Mouse (Mus musculus): ENCODE data around the gene Xdh. TPM values are rescaled to one million over a fixed set of nuclear protein-coding genes. Genes with fewer than 3 reads are reported as not detected.

The Xdh gene
- polyA plus RNA-seq (2015; fragmentation: Nextera tagmentation; extraction: Ambion mirVana) = 2.0 TPM in 2 replicates

DNA sequence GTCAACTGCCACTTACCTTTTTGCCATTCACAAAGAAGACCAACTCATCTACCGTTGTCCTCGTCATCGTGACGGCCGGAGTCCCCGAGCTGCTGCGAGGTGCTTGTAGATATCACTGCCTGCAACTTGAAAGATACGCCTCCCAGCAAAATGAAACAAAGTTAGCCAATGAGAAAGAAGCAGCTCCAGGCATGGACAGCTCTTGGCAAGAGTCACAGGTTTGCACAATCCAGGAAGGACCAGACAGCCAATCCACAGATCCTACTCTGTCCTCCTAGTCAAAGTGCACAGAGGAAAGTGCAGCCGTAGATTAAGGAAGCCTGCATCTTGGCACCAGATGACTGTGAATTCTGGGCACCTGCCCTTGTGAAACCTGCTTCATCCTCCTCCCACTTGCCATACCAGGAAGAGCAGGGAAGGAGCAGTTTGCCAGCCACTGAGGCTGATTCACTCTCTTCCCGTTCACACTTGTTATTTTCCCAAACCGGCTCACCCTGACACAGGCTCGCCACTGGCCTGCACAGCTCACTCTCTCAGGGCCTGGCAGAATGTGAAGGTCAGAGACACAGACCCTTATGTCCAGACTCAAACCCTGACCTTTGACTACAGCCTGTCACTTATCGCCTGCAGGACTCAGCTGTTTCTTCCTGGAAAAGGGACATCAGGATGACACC lies at the start of gene Xdh:
Xdh (minus strand) TSS at position 135 of the 674 bp plus-strand sequence.
- Histone ChIP-seq H3K27ac (peak within 1 kb of the TSS; percentile 11; the same call in 1 of the 2 replicates), H3K9ac (no peak within 1 kb of the TSS), H3K27me3 (no peaks in the 10 kb centered on the region), H3K4me2 (peak within 1 kb of the TSS; percentile 55), H3K36me3 (no peaks in the 10 kb centered on the region), H3K4me1 (replicated peaks) (peaks cover 6% of the 10 kb centered on the region), H3K9me3 (replicated peaks) (no peaks in the 10 kb centered on the region), H3K4me3 (peak within 1 kb of the TSS; percentile 22; the same call in 1 of the 2 replicates)
- 37% methylated on average over 13 of the region's 13 CpGs for WGBS
- ATAC-seq (replicated peaks; ENCODE audit: insufficient number of reproducible peaks, insufficient read depth, low FRiP score, low read depth) = peak; percentile 77

DNA sequence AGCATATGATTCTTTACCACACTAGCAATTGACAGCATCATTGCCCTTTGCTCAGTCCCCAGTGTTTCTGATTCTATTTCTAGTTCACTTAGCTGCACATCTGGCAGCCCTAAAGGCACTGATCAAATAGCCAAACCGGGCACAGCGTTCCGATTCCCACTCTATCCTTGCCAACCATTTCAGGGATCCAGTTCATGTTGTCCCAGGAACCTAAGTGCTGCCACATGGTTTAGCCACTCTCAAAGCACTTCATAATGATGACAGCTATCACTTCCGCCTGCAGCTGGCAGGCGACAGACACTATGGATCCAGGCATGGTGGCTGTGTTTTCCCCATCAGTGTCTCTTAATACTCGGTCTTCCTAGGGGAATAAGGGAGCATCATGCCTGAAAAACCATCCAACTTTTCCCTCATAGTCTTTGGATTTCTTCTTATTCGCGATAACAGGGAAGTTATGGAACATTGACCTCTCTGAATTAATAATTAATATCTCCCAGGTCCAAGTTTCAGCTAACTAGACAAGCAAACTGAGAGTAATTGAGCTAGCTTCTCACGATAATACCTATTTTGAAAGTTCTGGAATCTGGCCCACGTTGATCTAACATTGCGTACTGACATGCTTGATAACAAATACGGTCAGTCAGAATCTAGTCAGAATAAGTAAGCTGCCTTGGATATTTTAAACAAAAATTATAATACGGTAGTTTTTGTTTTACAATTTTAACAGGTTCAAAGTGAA lies 46.1 kb upstream of the Xdh start:
- H3K4me2 ChIP-seq = no peak overlapping the region
- H3K27me3 ChIP-seq = no peaks in the 10 kb centered on the region
- 63% methylated on average over 13 of the region's 13 CpGs for WGBS
- ATAC-seq (replicated peaks; ENCODE audit: insufficient number of reproducible peaks, insufficient read depth, low FRiP score, low read depth) = 0 out of 2 replicates have a peak, but pooled peaks have one; percentile 53
- H3K4me3 ChIP-seq = no peak overlapping the region
- H3K9ac ChIP-seq = no peak overlapping the region
- H3K9me3 ChIP-seq (replicated peaks) = no peaks in the 10 kb centered on the region
- H3K36me3 ChIP-seq = no peaks in the 10 kb centered on the region
- 0 out of 2 replicates have a peak, but pooled peaks cover 6% of the 10 kb centered on the region for H3K4me1 ChIP-seq (replicated peaks)
- H3K27ac ChIP-seq = no peak overlapping the region

DNA sequence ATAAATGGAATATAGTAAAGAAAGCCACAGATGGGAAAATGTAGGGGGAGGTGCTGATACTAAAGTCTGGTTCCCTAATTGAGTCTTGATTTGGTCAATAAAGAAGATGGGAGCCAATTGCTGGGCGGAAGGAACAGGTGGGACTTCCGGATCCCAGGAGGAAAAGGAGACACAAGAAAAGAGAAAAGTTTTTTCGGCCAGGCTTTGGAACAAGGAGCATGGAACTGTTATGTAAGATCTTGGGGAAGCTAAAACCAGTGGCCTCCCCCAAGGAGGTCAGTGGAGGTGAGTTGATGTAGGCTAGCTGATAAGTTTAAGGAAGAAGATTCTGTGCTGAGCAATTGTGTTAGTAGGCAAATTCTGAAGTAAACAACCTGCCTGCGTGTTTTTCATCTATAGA lies 41.3 kb upstream of the Xdh start:
- 88% methylated on average over 4 of the region's 4 CpGs for WGBS
- H3K27ac ChIP-seq = no peak overlapping the region
- no peaks in the 10 kb centered on the region for H3K9me3 ChIP-seq (replicated peaks)
- no peaks in the 10 kb centered on the region for H3K27me3 ChIP-seq
- no peak for ATAC-seq (replicated peaks; ENCODE audit: insufficient number of reproducible peaks, insufficient read depth, low FRiP score, low read depth)
- H3K36me3 ChIP-seq = no peaks in the 10 kb centered on the region
- H3K9ac ChIP-seq = no peak overlapping the region
- H3K4me2 ChIP-seq = no peak overlapping the region
- H3K4me1 ChIP-seq (replicated peaks) = 0 out of 2 replicates have a peak, but pooled peaks cover 6% of the 10 kb centered on the region
- H3K4me3 ChIP-seq = no peak overlapping the region

DNA sequence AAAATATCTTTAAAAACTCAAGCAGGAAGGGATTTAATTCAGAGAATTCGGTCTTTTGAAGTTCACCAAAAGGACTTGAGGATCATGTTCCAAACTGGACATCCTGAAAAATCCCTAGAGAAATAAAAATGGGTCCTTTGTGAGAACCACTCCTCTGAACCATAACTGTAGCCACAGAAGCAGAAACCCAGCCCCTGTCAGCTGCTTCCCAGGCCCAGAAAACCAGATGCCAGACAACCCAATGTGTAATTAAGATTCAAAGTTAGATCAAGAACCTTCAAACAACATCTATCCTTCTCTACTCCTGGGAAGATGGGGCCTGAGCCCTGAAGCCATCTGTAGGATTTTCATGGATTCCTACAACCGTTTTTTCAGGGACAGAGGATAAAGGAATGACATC lies 36.6 kb upstream of the Xdh start:
- H3K9me3 ChIP-seq (replicated peaks) = no peaks in the 10 kb centered on the region
- H3K4me3 ChIP-seq = no peak overlapping the region
- H3K9ac ChIP-seq = no peak overlapping the region
- H3K36me3 ChIP-seq = no peaks in the 10 kb centered on the region
- H3K4me2 ChIP-seq = no peak overlapping the region
- H3K27me3 ChIP-seq = no peaks in the 10 kb centered on the region
- 0 out of 2 replicates have a peak, but pooled peaks cover 3% of the 10 kb centered on the region for H3K4me1 ChIP-seq (replicated peaks)
- WGBS = 72% methylated on average over 2 of the region's 2 CpGs
- no peak for ATAC-seq (replicated peaks; ENCODE audit: insufficient number of reproducible peaks, insufficient read depth, low FRiP score, low read depth)
- no peak overlapping the region for H3K27ac ChIP-seq

DNA sequence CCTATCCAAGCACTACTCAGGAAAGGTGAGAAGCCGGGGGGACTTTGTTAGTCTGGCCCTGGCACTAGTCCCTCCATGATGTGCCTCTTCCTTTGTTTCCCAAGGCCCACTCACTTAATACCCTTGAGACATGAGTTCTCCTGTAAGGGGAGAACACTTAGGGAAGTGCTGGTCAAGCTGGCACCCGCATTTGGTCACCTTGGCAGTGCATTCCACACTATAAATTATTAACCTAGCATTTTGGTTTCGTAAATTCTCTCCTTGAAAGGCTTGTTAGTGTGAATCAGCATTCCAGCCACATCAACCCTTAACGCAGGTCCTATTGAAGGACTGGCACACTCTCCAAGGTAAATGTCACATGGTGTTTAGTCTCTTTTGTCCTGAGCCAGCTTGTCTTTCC lies 35.9 kb upstream of the Xdh start:
- Histone ChIP-seq H3K9me3 (replicated peaks) (no peaks in the 10 kb centered on the region), H3K36me3 (no peaks in the 10 kb centered on the region), H3K4me2 (no peak overlapping the region), H3K4me1 (replicated peaks) (0 out of 2 replicates have a peak, but pooled peaks cover 3% of the 10 kb centered on the region), H3K9ac (no peak overlapping the region), H3K4me3 (no peak overlapping the region), H3K27ac (no peak overlapping the region), H3K27me3 (no peaks in the 10 kb centered on the region)
- WGBS = 83% methylated on average over 4 of the region's 4 CpGs
- ATAC-seq (replicated peaks; ENCODE audit: insufficient number of reproducible peaks, insufficient read depth, low FRiP score, low read depth) = no peak

DNA sequence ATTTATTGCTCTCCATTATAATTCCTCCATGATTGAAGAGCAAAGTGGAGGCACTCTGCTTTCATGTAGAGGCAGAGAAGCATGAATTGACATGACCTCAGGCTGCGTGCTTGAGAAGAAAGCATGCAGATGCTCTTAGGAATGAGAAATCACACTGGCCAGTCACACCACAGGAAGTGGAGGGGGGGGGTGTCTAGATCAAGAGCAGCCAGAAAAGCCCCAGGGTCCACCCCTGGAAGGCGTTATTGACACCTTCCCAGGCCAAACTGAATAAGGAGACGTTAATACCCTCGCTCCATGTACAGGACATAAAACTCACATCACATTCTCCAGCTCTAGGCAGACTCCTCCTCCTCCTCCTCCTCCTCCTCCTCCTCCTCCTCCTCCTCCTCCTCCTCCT lies 34.5 kb upstream of the Xdh start:
- H3K36me3 ChIP-seq = no peaks in the 10 kb centered on the region
- H3K4me3 ChIP-seq = no peak overlapping the region
- H3K27ac ChIP-seq = no peak overlapping the region
- H3K4me1 ChIP-seq (replicated peaks) = 0 out of 2 replicates have a peak, but pooled peaks cover 3% of the 10 kb centered on the region
- no peak for ATAC-seq (replicated peaks; ENCODE audit: insufficient number of reproducible peaks, insufficient read depth, low FRiP score, low read depth)
- H3K9me3 ChIP-seq (replicated peaks) = no peaks in the 10 kb centered on the region
- no peak overlapping the region for H3K4me2 ChIP-seq
- WGBS = 18% methylated on average over 4 of the region's 4 CpGs
- H3K9ac ChIP-seq = no peak overlapping the region
- no peaks in the 10 kb centered on the region for H3K27me3 ChIP-seq

DNA sequence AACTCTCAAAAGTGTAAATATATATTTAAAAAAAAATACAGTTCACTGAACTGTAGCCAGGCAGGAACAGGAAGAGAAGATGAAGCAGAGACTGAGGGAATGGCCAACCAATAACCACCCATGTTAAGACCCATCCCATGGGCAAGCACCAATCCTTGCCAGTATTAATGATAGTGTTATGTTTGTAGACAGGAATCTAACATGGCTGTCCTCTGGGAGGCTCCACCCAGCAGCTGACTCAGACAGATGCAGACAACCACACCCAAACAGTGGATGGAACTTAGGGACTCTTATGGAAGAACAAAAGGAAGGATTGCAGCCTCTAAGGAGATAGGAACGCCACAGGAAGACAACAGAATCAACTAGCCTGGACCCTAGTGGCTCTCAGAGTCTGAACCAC lies 32.9 kb upstream of the Xdh start:
- H3K9ac ChIP-seq = no peak overlapping the region
- 80% methylated on average over 1 of the region's 1 CpGs for WGBS

DNA sequence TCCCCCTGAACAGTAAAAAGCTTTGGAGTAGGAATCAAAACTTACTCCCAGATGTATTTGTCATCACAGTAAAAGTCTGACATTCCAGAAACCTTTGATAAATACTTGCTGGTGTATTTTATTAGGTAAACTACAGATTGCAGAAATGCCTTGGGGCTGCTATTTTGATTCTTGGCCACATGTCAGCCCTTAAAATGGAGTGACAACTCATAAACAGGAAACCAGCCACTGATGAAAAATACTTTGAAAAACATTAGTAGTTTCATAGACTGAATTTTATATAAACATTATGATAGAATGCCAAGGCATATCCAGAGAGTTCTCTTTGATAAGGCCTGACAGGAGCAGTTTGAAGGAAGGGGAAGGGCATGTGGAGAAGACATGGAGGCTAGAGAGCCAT lies 26.1 kb upstream of the Xdh start:
- peaks cover under 1% of the 10 kb centered on the region; the same call in 1 of the 2 replicates for H3K4me1 ChIP-seq (replicated peaks)
- no peak for ATAC-seq (replicated peaks; ENCODE audit: insufficient number of reproducible peaks, insufficient read depth, low FRiP score, low read depth)
- H3K4me2 ChIP-seq = no peak overlapping the region
- H3K9ac ChIP-seq = no peak overlapping the region
- H3K36me3 ChIP-seq = no peaks in the 10 kb centered on the region
- no peaks in the 10 kb centered on the region for H3K27me3 ChIP-seq
- no peaks in the 10 kb centered on the region for H3K9me3 ChIP-seq (replicated peaks)
- no peak overlapping the region for H3K27ac ChIP-seq
- no peak overlapping the region for H3K4me3 ChIP-seq

More for the DNA sequence above, 32.9 kb upstream of the Xdh start:
- Histone ChIP-seq H3K9me3 (replicated peaks) (no peaks in the 10 kb centered on the region), H3K27ac (no peak overlapping the region), H3K36me3 (no peaks in the 10 kb centered on the region), H3K27me3 (no peaks in the 10 kb centered on the region), H3K4me3 (no peak overlapping the region), H3K4me2 (no peak overlapping the region), H3K4me1 (replicated peaks) (0 out of 2 replicates have a peak, but pooled peaks cover 3% of the 10 kb centered on the region)
- no peak for ATAC-seq (replicated peaks; ENCODE audit: insufficient number of reproducible peaks, insufficient read depth, low FRiP score, low read depth)

DNA sequence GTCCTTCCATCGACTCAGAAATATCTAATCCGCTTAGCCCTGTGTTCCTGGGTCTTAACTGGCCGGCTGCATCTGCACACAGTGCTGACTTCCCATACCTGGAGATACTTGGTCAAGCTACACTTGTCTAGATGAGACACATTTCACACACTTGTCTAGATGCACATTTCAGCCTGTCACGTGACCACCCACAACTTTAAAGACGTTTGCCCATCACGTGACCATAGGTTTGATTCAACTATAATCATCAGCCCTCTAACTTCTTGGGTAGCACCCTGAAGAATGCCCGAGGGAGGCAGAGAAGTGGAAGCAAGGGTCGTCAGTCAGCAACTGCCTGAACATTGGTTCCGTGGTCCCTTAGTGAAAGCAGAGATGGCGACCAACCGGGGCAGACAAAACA lies 22.7 kb upstream of the Xdh start:
- WGBS = 82% methylated on average over 11 of the region's 11 CpGs
- peaks cover 9% of the 10 kb centered on the region for H3K4me1 ChIP-seq (replicated peaks)
- H3K9ac ChIP-seq = no peak overlapping the region
- no peaks in the 10 kb centered on the region for H3K27me3 ChIP-seq
- H3K27ac ChIP-seq = no peak overlapping the region
- no peak for ATAC-seq (replicated peaks; ENCODE audit: insufficient number of reproducible peaks, insufficient read depth, low FRiP score, low read depth)
- no peak overlapping the region for H3K4me3 ChIP-seq
- H3K4me2 ChIP-seq = no peak overlapping the region
- no peaks in the 10 kb centered on the region for H3K9me3 ChIP-seq (replicated peaks)
- no peaks in the 10 kb centered on the region for H3K36me3 ChIP-seq

DNA sequence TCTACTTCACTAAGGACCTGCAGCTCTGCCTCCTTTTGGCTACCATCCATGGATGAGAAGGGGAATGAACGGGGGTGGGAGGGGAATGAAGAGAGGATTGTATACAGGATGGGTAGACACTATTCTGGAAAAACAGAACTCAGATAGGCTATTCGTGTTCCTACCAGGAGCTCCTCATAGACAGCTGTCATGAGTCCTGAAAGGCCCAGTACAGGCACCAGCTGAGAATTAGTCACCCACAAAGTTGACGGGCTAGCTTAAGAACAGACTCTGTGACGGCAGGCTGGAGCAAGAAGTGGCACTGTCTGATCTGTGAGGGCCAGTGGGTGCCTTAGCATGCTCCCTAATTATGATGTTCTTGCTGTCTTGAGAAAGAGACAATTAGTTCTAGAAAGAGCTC lies 21.3 kb upstream of the Xdh start:
- no peaks in the 10 kb centered on the region for H3K36me3 ChIP-seq
- no peak for ATAC-seq (replicated peaks; ENCODE audit: insufficient number of reproducible peaks, insufficient read depth, low FRiP score, low read depth)
- peaks cover 9% of the 10 kb centered on the region for H3K4me1 ChIP-seq (replicated peaks)
- no peak overlapping the region for H3K9ac ChIP-seq
- H3K9me3 ChIP-seq (replicated peaks) = no peaks in the 10 kb centered on the region
- H3K27me3 ChIP-seq = no peaks in the 10 kb centered on the region
- H3K27ac ChIP-seq = no peak overlapping the region
- no peak overlapping the region for H3K4me2 ChIP-seq
- WGBS = 65% methylated on average over 4 of the region's 4 CpGs
- H3K4me3 ChIP-seq = no peak overlapping the region

DNA sequence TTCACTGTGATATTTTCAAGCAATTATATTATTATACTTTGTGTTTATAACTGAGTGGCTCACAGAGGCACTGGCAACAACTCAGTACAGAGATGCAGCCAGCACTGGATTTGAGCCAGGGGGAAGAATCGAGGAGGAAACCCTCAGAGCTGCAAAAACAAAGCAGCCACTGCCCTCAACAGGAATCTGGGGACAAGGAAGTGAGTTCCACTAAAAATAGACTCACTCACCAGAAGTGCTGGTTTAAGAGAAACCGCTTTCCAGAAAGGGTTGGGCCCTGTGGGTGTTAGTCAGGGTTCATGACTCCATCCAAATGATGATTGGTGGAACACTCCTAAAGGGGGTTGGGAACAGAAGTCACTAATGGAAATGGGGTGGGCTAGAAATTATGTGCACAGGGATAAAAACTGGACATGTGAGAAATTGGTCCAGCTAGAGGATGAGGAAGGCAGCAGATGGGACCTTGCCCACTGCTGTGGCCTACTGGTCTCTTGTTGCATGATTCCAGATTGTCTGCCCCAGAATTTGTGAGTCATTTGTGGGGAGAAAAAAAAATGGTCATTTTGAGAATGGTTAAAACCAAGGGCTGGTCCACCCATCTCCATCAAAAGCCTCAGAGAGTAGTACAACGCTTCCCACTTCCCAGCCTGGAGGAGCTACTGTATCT lies 20.5 kb upstream of the Xdh start:
- H3K36me3 ChIP-seq = no peaks in the 10 kb centered on the region
- H3K4me3 ChIP-seq = no peak overlapping the region
- peak overlapping the region; percentile 25; the same call in 1 of the 2 replicates for H3K27ac ChIP-seq
- ATAC-seq (replicated peaks; ENCODE audit: insufficient number of reproducible peaks, insufficient read depth, low FRiP score, low read depth) = 0 out of 2 replicates have a peak, but pooled peaks have one; percentile 58
- H3K4me2 ChIP-seq = no peak overlapping the region
- peaks cover 9% of the 10 kb centered on the region for H3K4me1 ChIP-seq (replicated peaks)
- 33% methylated on average over 3 of the region's 3 CpGs for WGBS
- no peaks in the 10 kb centered on the region for H3K9me3 ChIP-seq (replicated peaks)
- no peaks in the 10 kb centered on the region for H3K27me3 ChIP-seq
- H3K9ac ChIP-seq = no peak overlapping the region

Measured in heart, embryonic 15.5 days (tissue).